Mouse (Mus musculus): ENCODE data around the gene Mark4. TPM values are rescaled to one million over a fixed set of nuclear protein-coding genes. Genes with fewer than 3 reads are reported as not detected.

Mark4 gene
- polyA plus RNA-seq, 1 experiment from 2014 or later: 7.6 TPM

DNA sequence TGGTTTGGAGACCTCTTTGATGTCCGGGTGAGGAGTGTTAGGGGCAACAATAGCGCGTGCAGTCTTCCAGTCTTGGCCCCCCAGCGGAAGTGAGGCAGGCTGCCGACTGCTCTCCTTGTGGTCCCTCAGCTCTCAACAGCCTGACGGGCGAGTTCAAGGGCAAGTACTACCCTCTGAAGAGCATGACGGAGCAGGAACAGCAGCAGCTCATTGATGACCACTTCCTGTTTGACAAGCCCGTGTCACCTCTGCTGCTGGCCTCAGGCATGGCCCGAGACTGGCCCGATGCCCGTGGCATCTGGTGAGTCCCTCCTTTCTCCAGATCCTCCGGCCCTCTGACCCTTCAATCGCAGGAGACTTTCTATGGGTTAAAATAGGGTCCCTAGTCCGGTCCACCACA lies 42.0 kb downstream of the Mark4 start:
- 54% methylated on average over 15 of the region's 15 CpGs for WGBS
- Histone ChIP-seq H3K27me3 (peaks cover 26% of the 10 kb centered on the region), H3K4me3 (no peak overlapping the region), H3K9me3 (replicated peaks) (no peaks in the 10 kb centered on the region), H3K36me3 (peaks cover 19% of the 10 kb centered on the region; the same call in 1 of the 2 replicates), H3K27ac (no peak overlapping the region), H3K4me1 (replicated peaks) (peaks cover 43% of the 10 kb centered on the region), H3K4me2 (no peak overlapping the region), H3K9ac (no peak overlapping the region)
- no peak for ATAC-seq (replicated peaks; ENCODE audit: insufficient number of reproducible peaks, insufficient read depth, low FRiP score, low read depth)

DNA sequence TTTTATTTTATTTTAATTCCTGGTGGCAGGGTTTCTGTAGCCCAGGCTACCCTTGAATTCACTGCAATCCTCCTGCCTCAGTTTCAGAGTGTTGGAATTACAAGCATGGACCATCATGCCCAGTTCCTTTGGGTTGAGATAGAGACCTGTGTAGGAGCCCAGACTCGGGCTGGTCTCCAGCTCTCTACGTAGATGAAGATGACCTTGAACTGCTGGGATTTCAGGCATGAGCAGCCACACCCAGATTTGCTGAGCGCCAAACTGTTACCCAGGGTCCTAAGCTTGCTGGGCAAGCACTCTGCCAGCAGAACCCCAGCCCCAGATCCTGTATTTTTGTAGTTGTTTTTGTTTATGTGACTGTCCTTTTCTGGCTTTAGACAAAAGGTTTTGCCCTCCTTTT lies 45.1 kb downstream of the Mark4 start:
- Histone ChIP-seq H3K9me3 (replicated peaks) (no peaks in the 10 kb centered on the region), H3K4me2 (peak overlapping the region; percentile 8), H3K27me3 (0 out of 2 replicates have a peak, but pooled peaks cover 5% of the 10 kb centered on the region), H3K27ac (no peak overlapping the region), H3K4me3 (no peak overlapping the region), H3K4me1 (replicated peaks) (peaks cover 39% of the 10 kb centered on the region), H3K36me3 (peaks cover 19% of the 10 kb centered on the region; the same call in 1 of the 2 replicates), H3K9ac (no peak overlapping the region)
- 64% methylated on average over 3 of the region's 3 CpGs for WGBS
- no peak for ATAC-seq (replicated peaks; ENCODE audit: insufficient number of reproducible peaks, insufficient read depth, low FRiP score, low read depth)

DNA sequence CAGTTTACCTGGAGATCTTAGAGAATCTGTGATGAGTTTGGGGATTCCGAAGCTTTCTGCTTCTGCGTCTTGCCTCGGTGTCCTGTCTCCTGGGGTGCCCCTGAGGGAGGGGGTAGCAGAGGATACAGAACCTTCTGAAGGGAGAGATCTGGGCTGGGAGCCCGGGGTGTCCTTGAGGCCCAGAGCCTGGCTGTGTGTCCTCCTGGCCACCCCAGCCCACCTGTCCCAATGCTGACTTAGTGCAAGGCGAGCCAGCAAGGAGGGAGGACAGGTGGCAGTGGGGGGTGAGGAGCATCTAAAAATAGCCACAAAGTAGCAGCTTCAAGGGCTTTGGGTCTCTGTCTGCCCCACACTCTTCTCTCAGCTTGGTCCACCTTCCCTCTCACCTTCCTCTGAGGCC lies 46.8 kb downstream of the Mark4 start:
- Histone ChIP-seq H3K4me3 (peak overlapping the region; percentile 51), H3K9ac (peak overlapping the region; percentile 59), H3K4me2 (peak overlapping the region; percentile 56), H3K4me1 (replicated peaks) (peaks cover 35% of the 10 kb centered on the region), H3K36me3 (peaks cover 12% of the 10 kb centered on the region; the same call in 1 of the 2 replicates), H3K27me3 (no peaks in the 10 kb centered on the region), H3K27ac (peak overlapping the region; percentile 97), H3K9me3 (replicated peaks) (no peaks in the 10 kb centered on the region)
- ATAC-seq (replicated peaks; ENCODE audit: insufficient number of reproducible peaks, insufficient read depth, low FRiP score, low read depth): no peak
- 62% methylated on average over 5 of the region's 5 CpGs for WGBS

DNA sequence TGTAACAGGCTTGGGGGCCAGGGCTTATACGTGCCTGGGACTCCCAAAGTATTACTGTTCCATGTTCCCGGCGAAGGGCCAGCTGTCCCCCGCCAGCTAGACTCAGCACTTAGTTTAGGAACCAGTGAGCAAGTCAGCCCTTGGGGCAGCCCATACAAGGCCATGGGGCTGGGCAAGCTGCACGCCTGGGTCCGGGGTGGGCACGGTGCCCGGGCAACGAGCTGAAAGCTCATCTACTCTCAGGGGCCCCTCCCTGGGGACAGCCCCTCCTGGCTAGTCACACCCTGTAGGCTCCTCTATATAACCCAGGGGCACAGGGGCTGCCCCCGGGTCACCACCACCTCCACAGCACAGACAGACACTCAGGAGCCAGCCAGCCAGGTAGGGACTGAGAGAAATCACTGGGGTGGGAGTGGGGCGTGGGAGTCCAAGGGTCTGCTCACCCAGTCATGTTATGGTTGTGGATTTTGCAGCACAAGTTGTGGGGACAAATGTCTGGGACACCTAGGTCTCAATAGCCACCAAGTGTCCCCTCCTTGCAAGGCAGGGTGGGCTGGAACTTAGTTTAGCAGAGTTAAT lies 47.8 kb downstream of the Mark4 start:
- Histone ChIP-seq H3K36me3 (peaks cover 7% of the 10 kb centered on the region; the same call in 1 of the 2 replicates), H3K4me3 (peak overlapping the region; percentile 51), H3K27ac (peak overlapping the region; percentile 97), H3K27me3 (no peaks in the 10 kb centered on the region), H3K4me2 (peak overlapping the region; percentile 56), H3K4me1 (replicated peaks) (peaks cover 31% of the 10 kb centered on the region), H3K9ac (peak overlapping the region; percentile 59), H3K9me3 (replicated peaks) (no peaks in the 10 kb centered on the region)
- WGBS: 50% methylated on average over 11 of the region's 11 CpGs
- ATAC-seq (replicated peaks; ENCODE audit: insufficient number of reproducible peaks, insufficient read depth, low FRiP score, low read depth): peak; percentile 91

DNA sequence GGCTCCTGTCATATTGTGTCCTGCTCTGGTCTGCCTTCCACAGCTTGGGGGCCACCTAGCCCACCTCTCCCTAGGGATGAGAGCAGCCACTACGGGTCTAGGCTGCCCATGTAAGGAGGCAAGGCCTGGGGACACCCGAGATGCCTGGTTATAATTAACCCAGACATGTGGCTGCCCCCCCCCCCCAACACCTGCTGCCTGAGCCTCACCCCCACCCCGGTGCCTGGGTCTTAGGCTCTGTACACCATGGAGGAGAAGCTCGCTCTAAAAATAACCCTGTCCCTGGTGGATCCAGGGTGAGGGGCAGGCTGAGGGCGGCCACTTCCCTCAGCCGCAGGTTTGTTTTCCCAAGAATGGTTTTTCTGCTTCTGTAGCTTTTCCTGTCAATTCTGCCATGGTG lies 48.9 kb downstream of the Mark4 start:
- WGBS: 21% methylated on average over 6 of the region's 6 CpGs
- peak overlapping the region; percentile 20 for H3K9ac ChIP-seq
- H3K9me3 ChIP-seq (replicated peaks): no peaks in the 10 kb centered on the region
- peaks cover 5% of the 10 kb centered on the region for H3K27me3 ChIP-seq
- peaks cover under 1% of the 10 kb centered on the region; the same call in 1 of the 2 replicates for H3K36me3 ChIP-seq
- H3K27ac ChIP-seq: peak overlapping the region; percentile 97
- H3K4me1 ChIP-seq (replicated peaks): peaks cover 27% of the 10 kb centered on the region
- ATAC-seq (replicated peaks; ENCODE audit: insufficient number of reproducible peaks, insufficient read depth, low FRiP score, low read depth): peak; percentile 72
- H3K4me3 ChIP-seq: no peak overlapping the region
- H3K4me2 ChIP-seq: peak overlapping the region; percentile 43

DNA sequence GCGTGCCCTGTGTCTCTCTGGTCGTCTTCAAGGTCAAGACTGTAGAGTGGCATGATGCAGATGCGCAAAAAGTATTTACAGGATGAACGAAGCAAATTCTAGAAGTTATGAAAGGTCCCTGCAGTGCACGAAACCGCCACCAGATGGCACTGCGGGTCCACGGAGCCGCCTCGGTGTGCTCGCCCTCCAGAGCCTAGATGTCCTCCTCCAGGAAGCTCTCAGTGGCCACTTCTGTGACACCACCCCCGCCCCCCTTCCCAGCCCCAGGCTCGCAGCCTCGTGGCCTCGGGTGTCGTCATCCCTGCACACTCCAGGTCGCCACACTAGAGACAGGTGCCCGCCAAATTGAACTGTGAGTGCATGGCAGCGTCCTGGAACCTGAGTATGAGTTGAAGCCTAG lies 53.2 kb downstream of the Mark4 start:
- WGBS: 4% methylated on average over 19 of the region's 19 CpGs
- Histone ChIP-seq H3K9me3 (replicated peaks) (no peaks in the 10 kb centered on the region), H3K27ac (no peak overlapping the region), H3K36me3 (no peaks in the 10 kb centered on the region), H3K4me3 (no peak overlapping the region), H3K9ac (no peak overlapping the region), H3K4me1 (replicated peaks) (peaks cover 28% of the 10 kb centered on the region), H3K27me3 (peaks cover 30% of the 10 kb centered on the region), H3K4me2 (peak overlapping the region; percentile 39)
- no peak for ATAC-seq (replicated peaks; ENCODE audit: insufficient number of reproducible peaks, insufficient read depth, low FRiP score, low read depth)

DNA sequence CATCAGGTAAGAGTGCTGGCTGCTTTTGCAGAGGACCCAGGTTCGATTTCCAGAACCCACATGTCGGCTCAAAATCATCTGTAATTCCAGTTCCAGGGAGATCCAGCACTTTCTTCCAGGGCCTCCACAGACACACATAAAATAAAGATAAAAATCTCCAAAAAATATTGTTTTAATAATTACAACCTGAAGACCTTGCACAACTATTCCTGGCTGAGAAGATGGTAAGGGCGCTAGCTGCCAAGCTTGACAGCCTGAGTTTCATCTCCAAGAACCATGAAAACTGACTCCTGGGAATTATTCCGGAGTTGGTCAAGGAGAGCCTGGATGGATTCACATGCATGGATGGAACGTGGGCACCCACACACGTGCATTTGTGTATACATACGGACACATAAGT lies 54.1 kb downstream of the Mark4 start, which contains the start of gene Ckm:
Gene Ckm (plus strand): TSS at position 301 of the 400 bp plus-strand sequence.
- no peak within 1 kb of the TSS for H3K27ac ChIP-seq
- no peaks in the 10 kb centered on the region for H3K9me3 ChIP-seq (replicated peaks)
- H3K9ac ChIP-seq: peak within 1 kb of the TSS; percentile 66
- peaks cover 27% of the 10 kb centered on the region for H3K4me1 ChIP-seq (replicated peaks)
- ATAC-seq (replicated peaks; ENCODE audit: insufficient number of reproducible peaks, insufficient read depth, low FRiP score, low read depth): no peak
- peaks cover 30% of the 10 kb centered on the region for H3K27me3 ChIP-seq
- H3K4me3 ChIP-seq: peak within 1 kb of the TSS; percentile 70
- WGBS: 53% methylated on average over 7 of the region's 7 CpGs
- no peaks in the 10 kb centered on the region for H3K36me3 ChIP-seq
- peak within 1 kb of the TSS; percentile 99 for H3K4me2 ChIP-seq

DNA sequence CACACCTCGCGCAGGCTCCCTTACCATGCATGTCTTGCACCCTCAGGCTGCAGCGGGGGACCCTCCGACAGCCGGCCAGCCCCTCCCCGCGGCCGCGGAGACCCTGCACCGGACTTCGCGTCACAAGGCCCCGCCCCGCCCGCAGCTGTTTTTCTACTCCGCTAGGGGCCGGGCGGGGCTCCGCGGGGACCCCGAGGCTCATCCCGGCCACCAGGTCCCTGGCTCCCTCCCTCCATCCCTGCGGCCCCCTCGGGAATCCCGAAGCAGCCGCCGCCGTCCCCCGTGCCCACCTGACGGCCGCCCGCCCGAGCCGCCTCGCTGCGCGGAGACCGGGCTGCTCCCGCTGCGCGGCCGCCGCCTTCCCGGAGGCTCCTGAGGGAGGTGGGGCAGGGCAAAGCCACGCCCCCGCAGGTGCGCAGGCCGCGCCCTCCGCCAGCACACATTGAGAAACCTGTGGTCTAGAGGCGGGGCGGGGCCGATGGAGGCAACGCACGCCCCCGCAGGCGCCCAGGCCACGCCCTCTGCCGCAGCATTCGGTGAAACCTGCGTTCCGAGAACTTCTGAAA lies 54.8 kb downstream of the Mark4 start, which contains the start of gene Klc3:
Gene Klc3 (minus strand): TSS at position 374 of the 566 bp plus-strand sequence.
- Histone ChIP-seq H3K27me3 (peaks cover 34% of the 10 kb centered on the region), H3K4me1 (replicated peaks) (peaks cover 27% of the 10 kb centered on the region), H3K9ac (peak within 1 kb of the TSS; percentile 66), H3K4me3 (peak within 1 kb of the TSS; percentile 70), H3K4me2 (peak within 1 kb of the TSS; percentile 99), H3K27ac (no peak within 1 kb of the TSS), H3K9me3 (replicated peaks) (no peaks in the 10 kb centered on the region), H3K36me3 (no peaks in the 10 kb centered on the region)
- under 1% methylated on average over 62 of the region's 62 CpGs for WGBS
- peak; percentile 57 for ATAC-seq (replicated peaks; ENCODE audit: insufficient number of reproducible peaks, insufficient read depth, low FRiP score, low read depth)

DNA sequence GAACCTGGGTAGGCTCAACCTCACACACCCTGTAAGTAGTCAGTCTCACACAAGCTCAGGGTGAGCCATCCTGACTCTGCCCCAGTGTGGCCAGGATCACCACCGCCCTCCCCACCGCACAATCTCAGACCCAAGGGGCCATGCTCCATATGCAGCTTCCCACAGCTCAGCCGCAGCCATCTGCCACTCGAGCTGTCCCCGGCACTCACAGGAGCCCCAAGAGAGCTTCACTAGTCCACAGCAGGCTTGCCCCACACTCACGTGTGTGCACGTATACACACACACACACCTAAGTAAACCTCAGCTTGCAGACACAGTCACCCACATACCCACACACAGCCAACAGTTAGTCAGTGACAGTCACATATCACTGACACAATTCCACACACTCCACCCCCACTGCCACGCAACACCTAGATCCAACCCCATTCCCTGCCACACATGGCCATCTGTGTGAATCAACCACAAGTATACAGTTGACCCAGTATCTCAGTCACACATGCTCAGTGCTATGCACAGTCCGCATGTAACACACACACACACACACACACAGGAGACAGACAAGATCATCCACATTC lies 56.0 kb downstream of the Mark4 start:
- WGBS: 81% methylated on average over 9 of the region's 9 CpGs
- no peaks in the 10 kb centered on the region for H3K36me3 ChIP-seq
- H3K27ac ChIP-seq: no peak overlapping the region
- peaks cover 27% of the 10 kb centered on the region for H3K4me1 ChIP-seq (replicated peaks)
- peaks cover 34% of the 10 kb centered on the region for H3K27me3 ChIP-seq
- H3K4me3 ChIP-seq: no peak overlapping the region
- no peaks in the 10 kb centered on the region for H3K9me3 ChIP-seq (replicated peaks)
- ATAC-seq (replicated peaks; ENCODE audit: insufficient number of reproducible peaks, insufficient read depth, low FRiP score, low read depth): no peak
- H3K9ac ChIP-seq: no peak overlapping the region
- no peak overlapping the region for H3K4me2 ChIP-seq

DNA sequence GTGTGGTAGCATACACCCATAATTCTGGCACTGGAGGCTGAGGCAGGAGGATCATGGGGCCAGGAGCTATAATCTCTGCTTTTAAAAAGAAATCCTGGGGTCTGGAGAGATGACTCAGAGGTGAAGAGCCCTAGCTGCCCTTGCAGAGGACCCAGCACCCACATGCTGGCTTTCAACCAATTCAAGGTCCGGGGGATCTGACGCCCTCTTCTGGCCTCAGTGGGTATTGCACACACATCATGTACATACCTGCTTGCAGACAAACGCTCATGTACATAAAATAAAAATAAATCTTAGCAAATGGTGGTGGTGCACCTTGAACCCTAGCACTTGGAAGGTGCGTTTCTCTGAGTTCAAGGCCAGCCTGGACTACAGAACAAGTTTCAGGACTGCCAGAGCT lies 57.7 kb downstream of the Mark4 start:
- ATAC-seq (replicated peaks; ENCODE audit: insufficient number of reproducible peaks, insufficient read depth, low FRiP score, low read depth): no peak
- H3K36me3 ChIP-seq: no peaks in the 10 kb centered on the region
- no peak overlapping the region for H3K4me2 ChIP-seq
- H3K27me3 ChIP-seq: peaks cover 34% of the 10 kb centered on the region
- H3K27ac ChIP-seq: no peak overlapping the region
- H3K4me1 ChIP-seq (replicated peaks): peaks cover 27% of the 10 kb centered on the region
- no peaks in the 10 kb centered on the region for H3K9me3 ChIP-seq (replicated peaks)
- H3K4me3 ChIP-seq: no peak overlapping the region
- WGBS: 78% methylated on average over 4 of the region's 4 CpGs
- no peak overlapping the region for H3K9ac ChIP-seq

DNA sequence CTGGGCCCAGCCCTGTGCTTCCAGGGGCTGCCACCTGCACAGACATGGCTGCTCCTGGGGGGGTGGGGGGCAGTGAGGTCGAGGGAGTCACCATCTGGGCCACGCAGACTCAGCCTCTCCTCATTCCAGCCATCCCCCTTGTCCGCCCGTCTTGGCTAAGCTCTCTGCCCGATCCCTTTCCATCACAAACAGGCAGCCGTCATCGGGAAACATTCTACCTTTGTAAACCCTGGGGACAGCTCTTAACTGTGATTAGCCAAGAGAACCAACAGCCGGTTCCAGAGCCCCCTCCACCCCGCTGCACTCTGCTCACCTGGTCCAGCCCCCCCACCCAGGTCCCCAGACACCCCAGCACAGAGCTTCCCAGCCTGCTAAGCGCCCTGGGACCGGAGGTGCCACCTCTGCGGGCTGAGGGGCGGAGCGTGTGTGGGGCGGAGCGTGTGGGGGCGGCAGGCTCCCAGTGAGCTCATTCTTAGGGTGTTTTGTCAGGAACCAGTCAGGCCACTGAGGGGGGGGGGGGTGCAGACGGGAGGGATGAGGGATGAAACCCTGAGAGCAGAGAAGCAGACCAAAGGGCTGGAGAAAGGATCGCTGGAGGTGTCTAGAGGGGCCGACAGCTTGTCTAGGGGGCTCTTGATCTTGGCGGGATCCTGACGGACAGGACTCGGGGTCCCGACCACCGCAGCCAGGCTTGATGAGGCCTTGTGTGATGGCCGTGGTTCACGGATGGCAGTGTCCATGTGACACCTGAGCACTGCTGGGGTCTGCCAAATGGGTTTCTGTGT lies 58.9 kb downstream of the Mark4 start:
- H3K9ac ChIP-seq: peak overlapping the region; percentile 41

More for the DNA sequence above, 58.9 kb downstream of the Mark4 start:
- H3K4me1 ChIP-seq (replicated peaks): peaks cover 22% of the 10 kb centered on the region
- WGBS: 3% methylated on average over 27 of the region's 27 CpGs
- peaks cover 8% of the 10 kb centered on the region; the same call in 1 of the 2 replicates for H3K36me3 ChIP-seq
- H3K27me3 ChIP-seq: peaks cover 28% of the 10 kb centered on the region
- no peaks in the 10 kb centered on the region for H3K9me3 ChIP-seq (replicated peaks)
- ATAC-seq (replicated peaks; ENCODE audit: insufficient number of reproducible peaks, insufficient read depth, low FRiP score, low read depth): peak; percentile 40; the same call in 1 of the 2 replicates
- peak overlapping the region; percentile 40 for H3K4me3 ChIP-seq
- H3K4me2 ChIP-seq: peak overlapping the region; percentile 73
- no peak overlapping the region for H3K27ac ChIP-seq

Data from heart, embryonic 15.5 days (tissue).